Mouse (Mus musculus): Measurements from ENCODE around the gene Pitpnm2. TPM values are rescaled to one million over a fixed set of nuclear protein-coding genes. Genes with fewer than 3 reads are reported as not detected.

The Pitpnm2 gene
- polyA plus RNA-seq, 1 experiment from 2014 or later = 9.8 TPM

- H3K36me3 ChIP-seq (ENCODE audit: insufficient read depth) = no peaks in the 10 kb centered on the region
- H3K9ac ChIP-seq = no peak overlapping the region
- no peaks in the 10 kb centered on the region for H3K4me1 ChIP-seq (ENCODE audit: insufficient read depth)
- no peak overlapping the region for H3K4me2 ChIP-seq
- no peak overlapping the region for H3K27ac ChIP-seq (ENCODE audit: low read depth)
- 71% methylated on average over 11 of the region's 11 CpGs for WGBS
- TF ChIP-seq CTCF (IDR thresholded peaks at IDR 0.05; ENCODE audit: low read depth) = no peak
- no peak overlapping the region for H3K4me3 ChIP-seq (ENCODE audit: low read depth, low read length)
- H3K9me3 ChIP-seq (ENCODE audit: low read depth, low read length) = no peaks in the 10 kb centered on the region
- no peaks in the 10 kb centered on the region for H3K27me3 ChIP-seq (ENCODE audit: insufficient read depth, low read length)
- no peak for ATAC-seq (ENCODE audit: insufficient read depth)
- no peak for DNase-seq
Observed at GRCm38 (mm10) chr5:124194386-124195084, 55.0 kb downstream of the Pitpnm2 start.

GRCm38 (mm10) chr5:124193286-124194112 lies 56.1 kb downstream of the Pitpnm2 start:
- Histone ChIP-seq H3K36me3 (ENCODE audit: insufficient read depth) (no peaks in the 10 kb centered on the region), H3K4me1 (ENCODE audit: insufficient read depth) (no peaks in the 10 kb centered on the region), H3K9ac (no peak overlapping the region), H3K27me3 (ENCODE audit: insufficient read depth, low read length) (no peaks in the 10 kb centered on the region), H3K4me2 (no peak overlapping the region), H3K4me3 (ENCODE audit: low read depth, low read length) (no peak overlapping the region), H3K27ac (ENCODE audit: low read depth) (no peak overlapping the region), H3K9me3 (ENCODE audit: low read depth, low read length) (no peaks in the 10 kb centered on the region)
- ATAC-seq (ENCODE audit: insufficient read depth) (no peak), DNase-seq (no peak)
- TF ChIP-seq CTCF (IDR thresholded peaks at IDR 0.05; ENCODE audit: low read depth) = no peak
- WGBS = 66% methylated on average over 24 of the region's 24 CpGs

GRCm38 (mm10) chr5:124192726-124193285 lies 56.8 kb downstream of the Pitpnm2 start:
- Histone ChIP-seq H3K4me3 (ENCODE audit: low read depth, low read length) (no peak overlapping the region), H3K27me3 (ENCODE audit: insufficient read depth, low read length) (no peaks in the 10 kb centered on the region), H3K4me2 (no peak overlapping the region), H3K4me1 (ENCODE audit: insufficient read depth) (peaks cover 1% of the 10 kb centered on the region; the same call in 1 of the 2 replicates), H3K27ac (ENCODE audit: low read depth) (no peak overlapping the region), H3K36me3 (ENCODE audit: insufficient read depth) (no peaks in the 10 kb centered on the region), H3K9ac (no peak overlapping the region), H3K9me3 (ENCODE audit: low read depth, low read length) (no peaks in the 10 kb centered on the region)
- no peak for DNase-seq
- TF ChIP-seq CTCF (IDR thresholded peaks at IDR 0.05; ENCODE audit: low read depth) = no peak
- WGBS = 61% methylated on average over 10 of the region's 10 CpGs
- no peak for ATAC-seq (ENCODE audit: insufficient read depth)

GRCm38 (mm10) chr5:124192251-124192710 lies 57.3 kb downstream of the Pitpnm2 start:
- 78% methylated on average over 7 of the region's 7 CpGs for WGBS
- Histone ChIP-seq H3K27ac (ENCODE audit: low read depth) (no peak overlapping the region; the same call in 1 of the 2 replicates), H3K4me1 (ENCODE audit: insufficient read depth) (peaks cover 5% of the 10 kb centered on the region), H3K27me3 (ENCODE audit: insufficient read depth, low read length) (no peaks in the 10 kb centered on the region), H3K9ac (no peak overlapping the region), H3K36me3 (ENCODE audit: insufficient read depth) (no peaks in the 10 kb centered on the region), H3K4me2 (no peak overlapping the region), H3K4me3 (ENCODE audit: low read depth, low read length) (no peak overlapping the region), H3K9me3 (ENCODE audit: low read depth, low read length) (no peaks in the 10 kb centered on the region)
- ATAC-seq (ENCODE audit: insufficient read depth) (no peak), DNase-seq (no peak)
- TF ChIP-seq CTCF (IDR thresholded peaks at IDR 0.05; ENCODE audit: low read depth) = no peak

- ATAC-seq (ENCODE audit: insufficient read depth) (no peak), DNase-seq (no peak)
- WGBS = 82% methylated on average over 10 of the region's 10 CpGs
- H3K27me3 ChIP-seq (ENCODE audit: insufficient read depth, low read length) = no peaks in the 10 kb centered on the region
- TF ChIP-seq CTCF (IDR thresholded peaks at IDR 0.05; ENCODE audit: low read depth) = no peak
- H3K9ac ChIP-seq = no peak overlapping the region
- peaks cover 18% of the 10 kb centered on the region for H3K4me1 ChIP-seq (ENCODE audit: insufficient read depth)
- H3K27ac ChIP-seq (ENCODE audit: low read depth) = no peak overlapping the region
- no peaks in the 10 kb centered on the region for H3K36me3 ChIP-seq (ENCODE audit: insufficient read depth)
- no peak overlapping the region for H3K4me2 ChIP-seq
- H3K4me3 ChIP-seq (ENCODE audit: low read depth, low read length) = no peak overlapping the region
- no peaks in the 10 kb centered on the region for H3K9me3 ChIP-seq (ENCODE audit: low read depth, low read length)
Observed at GRCm38 (mm10) chr5:124190146-124190870, 59.3 kb downstream of the Pitpnm2 start.

GRCm38 (mm10) chr5:124189572-124189981 lies 60.0 kb downstream of the Pitpnm2 start:
- WGBS = 83% methylated on average over 4 of the region's 4 CpGs
- TF ChIP-seq CTCF (IDR thresholded peaks at IDR 0.05; ENCODE audit: low read depth) = no peak
- DNase-seq = no peak
- 0 out of 2 replicates have a peak, but pooled peaks have one; percentile 22 for ATAC-seq (ENCODE audit: insufficient read depth)
- no peaks in the 10 kb centered on the region for H3K36me3 ChIP-seq (ENCODE audit: insufficient read depth)
- H3K27ac ChIP-seq (ENCODE audit: low read depth) = no peak overlapping the region
- no peaks in the 10 kb centered on the region for H3K9me3 ChIP-seq (ENCODE audit: low read depth, low read length)
- H3K4me2 ChIP-seq = no peak overlapping the region
- H3K4me1 ChIP-seq (ENCODE audit: insufficient read depth) = peaks cover 18% of the 10 kb centered on the region
- H3K4me3 ChIP-seq (ENCODE audit: low read depth, low read length) = no peak overlapping the region
- H3K9ac ChIP-seq = no peak overlapping the region
- H3K27me3 ChIP-seq (ENCODE audit: insufficient read depth, low read length) = no peaks in the 10 kb centered on the region
